Mouse (Mus musculus): ENCODE results near the gene Nlrp9b. TPM values are rescaled to one million over a fixed set of nuclear protein-coding genes. Genes with fewer than 3 reads are reported as not detected.

The Nlrp9b gene
- total RNA-seq, 1 experiment from 2014 or later: not detected

Other genes starting within 250 kb of the Nlrp9b start
- 62.3 and 66.9 TPM in 2 replicates for gene Nectin2, start 241.0 kb upstream of the Nlrp9b start, total RNA-seq (2021)
- 37.2 TPM in 2 replicates for gene Bcam, start 220.4 kb upstream of the Nlrp9b start, total RNA-seq (2021)
- 0.55 TPM in 1 of 2 replicates, not detected in the other for gene Cblc, start 194.7 kb upstream of the Nlrp9b start, total RNA-seq (2021)
- 26.5 and 34.5 TPM in 2 replicates for gene Bcl3, start 168.7 kb upstream of the Nlrp9b start, total RNA-seq (2021)
- 0.55 and 1.6 TPM in 2 replicates for gene Gm19345, start 139.5 kb upstream of the Nlrp9b start, total RNA-seq (2021)
- gene Ceacam16, start 130.2 kb upstream of the Nlrp9b start, total RNA-seq (2021): not detected in 2 replicates
- not detected in 2 replicates for gene Ceacam19, start 103.5 kb upstream of the Nlrp9b start, total RNA-seq (2021)
- 31.6 and 34.1 TPM in 2 replicates for gene Pvr, start 70.3 kb upstream of the Nlrp9b start, total RNA-seq (2021)
- gene Igsf23, start 40.7 kb upstream of the Nlrp9b start, total RNA-seq (2021): not detected in 2 replicates
- gene Ceacam20, start 26.1 kb upstream of the Nlrp9b start, total RNA-seq (2021): not detected in 2 replicates
- not detected in 2 replicates for gene Vmn1r91, start 108.2 kb downstream of the Nlrp9b start, total RNA-seq (2021)
- gene Gm16442, start 131.1 kb downstream of the Nlrp9b start, total RNA-seq (2021): not detected in 2 replicates
- not detected in 2 replicates for gene Vmn1r93, start 147.6 kb downstream of the Nlrp9b start, total RNA-seq (2021)
- not detected in 2 replicates for gene Vmn1r94, start 176.9 kb downstream of the Nlrp9b start, total RNA-seq (2021)
- not detected in 2 replicates for gene Vmn1r95, start 202.2 kb downstream of the Nlrp9b start, total RNA-seq (2021)
- not detected in 2 replicates for gene Gm6164, start 214.1 kb downstream of the Nlrp9b start, total RNA-seq (2021)
- not detected in 2 replicates for gene Gm4498, start 242.4 kb downstream of the Nlrp9b start, total RNA-seq (2021)